Mouse (Mus musculus) layer of hippocampus, postnatal 10 days (tissue): ENCODE data around the gene Dvl2. TPM values are rescaled to one million over a fixed set of nuclear protein-coding genes. Genes with fewer than 3 reads are reported as not detected.
"Not testable (repeated sequence)": the region's sequence is repeated elsewhere in the genome, so short reads cannot be mapped to it uniquely, and the experiment has no call there.

Source experiments
- DNase-seq, 2 experiments: peaks; one replicate each; pipeline ENCODE4 v3.0.0; 2021; ENCODE audit warnings: low spot score in 2 of 2
- long read RNA-seq: library from polyadenylated mRNA; stranded (forward); transcript quantifications from one replicate; pipeline ENCODE4 v2.0.0, GENCODE M21; 2023
- total RNA-seq, 2 experiments: library from RNA; stranded (reverse); gene quantifications; 2 replicates each; pipeline ENCODE4 v1.2.3; 2021

Dvl2 gene
- total RNA-seq: 10 to 100 TPM; 26.1 to 38.9 TPM
- long read RNA-seq, transcript Dvl2-201 (15 exons, 2,968 nt): major isoform, 5 of 9 reads
- long read RNA-seq, partial matches to known transcripts: 3 of 9 reads
- long read RNA-seq, other reads (novel, unspliced or antisense): 1 of 9 reads

GRCm38 (mm10) chr11:70000396-70000898 lies at the start of gene Dvl2:
Gene Dvl2 (plus strand): TSS chr11:70000595.
- peak; percentile 85 to 87 for DNase-seq

DNA sequence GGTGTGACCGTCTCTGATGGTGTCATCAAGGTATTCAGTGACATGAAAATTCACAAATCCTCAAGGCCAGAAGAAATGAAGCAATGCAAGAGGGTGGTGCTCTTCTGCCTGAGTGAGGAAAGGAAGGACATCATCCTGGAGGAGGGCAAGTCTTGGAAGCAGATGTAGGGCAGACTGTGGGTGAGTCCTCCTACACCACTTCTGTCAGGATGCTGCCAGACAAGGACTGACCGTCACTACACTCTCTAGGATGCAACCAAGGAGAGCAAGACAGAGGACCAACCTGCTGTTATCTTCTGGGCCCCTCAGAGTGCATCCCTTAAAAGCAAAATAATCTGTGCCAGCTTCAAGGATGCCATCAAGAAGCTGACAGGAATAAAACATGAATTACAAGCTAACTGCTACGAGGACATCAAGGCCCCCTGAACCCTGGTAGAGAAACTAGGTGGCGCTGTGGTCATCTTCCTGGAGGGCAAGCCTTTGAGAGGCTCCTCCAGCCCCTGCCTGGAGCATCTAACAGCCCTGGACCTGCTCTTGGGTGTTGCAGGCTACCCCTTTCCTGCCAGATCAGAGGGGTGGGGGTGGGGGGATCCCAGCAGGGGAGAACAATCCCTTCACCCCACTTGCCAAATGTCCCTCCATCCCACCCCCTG lies 49.5 kb upstream of the Dvl2 start:
- no peak for DNase-seq

GRCm38 (mm10) chr11:69952274-69952673 lies 48.1 kb upstream of the Dvl2 start:
- no peak for DNase-seq

GRCm38 (mm10) chr11:69953267-69953915 lies 47.0 kb upstream of the Dvl2 start:
- no peak for DNase-seq

- not testable (repeated sequence) for DNase-seq
Observed at GRCm38 (mm10) chr11:69955618-69956017, 44.8 kb upstream of the Dvl2 start.

DNA sequence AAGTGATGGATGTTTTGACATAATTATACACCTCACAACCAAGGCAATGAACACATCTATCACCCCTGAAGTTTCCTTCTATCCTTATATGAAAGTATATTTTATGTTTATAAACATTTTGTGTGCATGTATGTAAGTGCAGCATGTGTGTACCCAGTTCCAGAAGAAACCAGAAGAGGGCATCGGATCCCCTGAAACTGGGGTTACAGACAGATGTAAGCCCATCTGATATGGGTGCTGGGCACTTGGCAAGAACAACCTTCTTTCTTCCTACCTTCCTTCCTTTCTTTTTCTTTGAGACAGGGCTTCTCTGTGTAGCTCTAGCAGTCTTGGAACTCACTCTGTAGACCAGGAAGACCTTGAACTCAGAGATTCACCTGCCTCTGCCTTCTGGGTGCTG lies 44.2 kb upstream of the Dvl2 start:
- DNase-seq: no peak

DNA sequence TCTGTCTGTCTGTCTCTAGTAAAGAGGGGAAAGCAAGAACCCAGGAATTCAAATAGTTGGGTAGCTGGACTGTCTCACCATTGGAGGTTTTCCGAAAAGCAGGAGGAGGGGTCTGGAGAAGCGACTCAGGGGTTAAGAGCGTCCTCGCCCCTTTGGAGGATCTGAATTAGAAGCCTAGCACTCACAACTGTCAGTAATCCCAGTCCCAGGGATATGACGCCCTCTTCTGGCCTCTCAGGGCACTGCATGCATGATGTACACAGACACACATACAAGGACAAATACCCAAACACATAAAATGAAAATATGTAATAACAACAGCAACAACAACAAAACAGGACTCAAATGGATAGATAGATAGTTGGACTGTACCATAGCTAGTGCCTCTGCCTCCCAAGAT lies 39.8 kb upstream of the Dvl2 start:
- no peak for DNase-seq

DNA sequence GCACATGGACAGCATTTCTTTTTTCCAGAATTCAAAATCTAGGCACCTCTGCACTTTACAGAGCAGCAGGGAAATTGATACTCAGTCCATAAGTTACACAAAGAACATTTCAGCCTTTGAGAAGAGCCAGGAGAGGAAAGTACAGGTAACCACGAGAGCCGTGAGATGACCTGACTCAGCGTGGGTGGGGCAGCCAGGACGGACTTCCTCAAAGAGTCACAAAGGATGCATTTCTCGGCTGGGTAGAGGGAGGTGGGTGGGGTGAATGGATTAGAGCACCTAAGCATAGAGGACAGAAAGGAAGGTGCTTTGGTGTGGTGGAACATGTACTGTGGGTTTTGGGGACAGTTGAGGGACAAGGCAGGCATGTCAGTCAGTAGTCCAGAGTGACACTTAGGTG lies 38.6 kb upstream of the Dvl2 start:
- no peak for DNase-seq

GRCm38 (mm10) chr11:69964650-69965270 lies 35.6 kb upstream of the Dvl2 start, which contains the start of gene Cldn7:
Gene Cldn7 (plus strand): TSS chr11:69964779.
- no peak for DNase-seq

GRCm38 (mm10) chr11:69965271-69966005 lies 35.0 kb upstream of the Dvl2 start:
- DNase-seq: no peak

GRCm38 (mm10) chr11:69966006-69966859 lies 34.2 kb upstream of the Dvl2 start:
- no peak for DNase-seq

- no peak for DNase-seq
Observed at GRCm38 (mm10) chr11:69966860-69967517, 33.4 kb upstream of the Dvl2 start.

GRCm38 (mm10) chr11:69968793-69969192 lies 31.6 kb upstream of the Dvl2 start:
- DNase-seq: no peak

- no peak for DNase-seq
Observed at GRCm38 (mm10) chr11:69970222-69970621, 30.2 kb upstream of the Dvl2 start.

DNA sequence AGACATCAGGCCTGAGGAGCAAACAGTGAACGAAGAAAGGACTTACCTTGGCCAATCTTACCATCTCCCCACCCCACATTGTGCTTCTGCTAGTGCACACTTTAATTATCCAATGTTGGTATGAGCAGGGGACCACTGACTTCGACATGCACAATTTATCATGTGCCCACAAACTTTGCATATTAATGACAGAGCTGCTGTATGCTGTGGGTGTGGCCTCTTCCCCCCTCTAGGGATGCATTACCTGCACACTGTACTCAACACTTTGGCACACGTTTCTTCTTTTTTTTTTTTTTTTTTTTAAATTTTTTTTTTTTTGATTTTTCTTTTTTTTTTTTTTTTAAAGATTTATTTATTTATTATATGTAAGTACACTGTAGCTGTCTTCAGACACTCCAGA lies 29.6 kb upstream of the Dvl2 start:
- DNase-seq: no peak

DNA sequence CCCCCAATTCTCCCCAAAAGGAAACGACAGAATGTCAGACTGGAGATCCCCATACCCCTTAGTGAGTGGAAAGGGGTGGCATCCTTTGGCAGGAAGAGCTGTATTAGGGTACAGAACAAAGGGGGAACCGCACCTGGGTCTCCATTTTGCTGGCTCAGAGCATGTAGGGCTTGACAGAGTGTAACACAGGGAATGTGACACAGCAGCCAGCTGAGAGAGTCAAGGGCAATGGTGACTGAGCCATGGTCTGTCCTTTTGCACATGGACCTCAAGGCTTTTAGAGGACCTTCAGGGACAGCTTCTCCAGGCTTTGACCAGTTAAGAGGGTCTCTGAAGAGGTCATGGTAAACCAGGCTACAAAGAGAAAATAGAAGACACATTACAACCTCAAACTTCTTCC lies 25.5 kb upstream of the Dvl2 start:
- DNase-seq: no peak

GRCm38 (mm10) chr11:69976271-69976670 lies 24.1 kb upstream of the Dvl2 start:
- DNase-seq: no peak

- DNase-seq: no peak
Observed at GRCm38 (mm10) chr11:69979827-69980195, 20.6 kb upstream of the Dvl2 start.

DNA sequence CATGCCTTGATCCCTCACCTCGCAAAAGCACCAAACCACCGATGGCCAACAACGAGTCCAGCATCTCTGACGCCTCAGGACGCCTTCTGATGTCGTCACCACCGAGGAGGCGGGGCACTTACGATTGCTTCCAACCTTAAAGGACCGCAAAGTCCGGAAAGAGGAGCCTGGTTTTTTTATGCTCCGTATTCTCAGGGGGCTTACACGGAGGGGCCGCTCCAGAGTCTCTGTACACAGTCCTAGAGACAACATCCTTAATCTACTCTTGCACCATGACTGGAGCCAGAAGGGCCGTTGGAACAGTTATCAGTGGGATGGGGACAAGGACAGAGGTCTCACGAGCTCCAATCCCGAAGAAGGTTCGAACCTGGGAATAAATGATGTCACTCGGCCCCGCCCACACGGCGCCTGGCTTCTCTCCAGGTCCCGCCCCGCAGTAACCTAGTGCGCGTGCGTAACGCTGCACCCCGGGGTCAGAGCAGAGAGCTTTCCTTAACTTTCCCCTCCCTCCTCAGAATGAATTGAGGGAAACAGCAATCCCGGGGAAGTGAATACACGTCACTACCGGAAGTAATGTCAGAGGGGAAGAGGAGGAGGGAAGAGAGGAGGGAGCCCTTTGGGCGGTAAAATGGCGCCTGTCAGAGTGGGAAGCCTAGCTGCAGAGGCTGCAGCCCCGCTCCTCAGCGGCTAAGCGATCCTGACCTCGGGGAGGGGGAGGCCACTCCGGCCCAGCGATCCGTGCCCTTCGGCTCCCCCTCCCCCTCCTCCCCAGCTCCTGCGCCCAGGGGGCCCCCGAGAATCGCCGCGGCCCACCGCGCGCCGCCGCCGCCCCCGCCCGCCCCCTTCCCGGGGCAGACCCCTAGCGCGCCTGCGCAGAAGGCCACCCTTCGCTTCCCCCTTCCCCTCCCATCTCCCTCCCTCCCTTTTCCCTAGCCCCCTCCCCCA lies 19.9 kb upstream of the Dvl2 start:
- DNase-seq: peak; percentile 99 to 100
